Mouse (Mus musculus): Measurements from ENCODE around the gene Calm1. TPM values are rescaled to one million over a fixed set of nuclear protein-coding genes. Genes with fewer than 3 reads are reported as not detected.
"Not testable (repeated sequence)": the region's sequence is repeated elsewhere in the genome, so short reads cannot be mapped to it uniquely, and the experiment has no call there.

Gene Calm1
- polyA plus RNA-seq, 1 experiment from 2014 or later: 1,120 TPM

GRCm38 (mm10) chr12:100210973-100211372 lies 11.7 kb downstream of the Calm1 start:
- Histone ChIP-seq H3K4me1 (ENCODE audit: control insufficient read depth, insufficient read depth, low read length) (no peaks in the 10 kb centered on the region), H3K4me3 (ENCODE audit: low read depth, low read length) (no peak overlapping the region), H3K9me3 (ENCODE audit: control insufficient read depth, low read length) (no peaks in the 10 kb centered on the region), H3K9ac (ENCODE audit: low read length) (no peak overlapping the region), H3K36me3 (ENCODE audit: control insufficient read depth, insufficient read depth, low read length) (peaks cover 11% of the 10 kb centered on the region; the same call in 1 of the 2 replicates), H3K4me2 (ENCODE audit: low read depth, severe bottlenecking) (no peak overlapping the region), H3K27ac (replicated peaks; ENCODE audit: low read depth, low read length) (no peak overlapping the region), H3K27me3 (ENCODE audit: control insufficient read depth, insufficient read depth, low read length) (no peaks in the 10 kb centered on the region)
- DNase-seq (ENCODE audit: low spot score): no peak
- no peak for ATAC-seq (ENCODE audit: insufficient number of reproducible peaks, low FRiP score, low TSS enrichment, low read depth)
- 74% methylated on average over 5 of the region's 5 CpGs for WGBS

- Histone ChIP-seq H3K4me2 (ENCODE audit: low read depth, severe bottlenecking) (no peak overlapping the region), H3K27me3 (ENCODE audit: control insufficient read depth, insufficient read depth, low read length) (no peaks in the 10 kb centered on the region), H3K4me3 (ENCODE audit: low read depth, low read length) (no peak overlapping the region), H3K9ac (ENCODE audit: low read length) (no peak overlapping the region), H3K27ac (replicated peaks; ENCODE audit: low read depth, low read length) (no peak overlapping the region), H3K4me1 (ENCODE audit: control insufficient read depth, insufficient read depth, low read length) (no peaks in the 10 kb centered on the region), H3K36me3 (ENCODE audit: control insufficient read depth, insufficient read depth, low read length) (peaks cover 9% of the 10 kb centered on the region; the same call in 1 of the 2 replicates), H3K9me3 (ENCODE audit: control insufficient read depth, low read length) (no peaks in the 10 kb centered on the region)
- 93% methylated on average over 5 of the region's 5 CpGs for WGBS
- DNase-seq (ENCODE audit: low spot score): no peak
- no peak for ATAC-seq (ENCODE audit: insufficient number of reproducible peaks, low FRiP score, low TSS enrichment, low read depth)
These were observed 12.4 kb downstream of the Calm1 start for GRCm38 (mm10) chr12:100211453-100212185.

GRCm38 (mm10) chr12:100212397-100212796 lies 13.2 kb downstream of the Calm1 start:
- H3K9ac ChIP-seq (ENCODE audit: low read length): no peak overlapping the region
- no peak for ATAC-seq (ENCODE audit: insufficient number of reproducible peaks, low FRiP score, low TSS enrichment, low read depth)
- no peaks in the 10 kb centered on the region for H3K4me1 ChIP-seq (ENCODE audit: control insufficient read depth, insufficient read depth, low read length)
- no peaks in the 10 kb centered on the region for H3K27me3 ChIP-seq (ENCODE audit: control insufficient read depth, insufficient read depth, low read length)
- 48% methylated on average over 3 of the region's 3 CpGs for WGBS
- no peaks in the 10 kb centered on the region for H3K9me3 ChIP-seq (ENCODE audit: control insufficient read depth, low read length)
- H3K27ac ChIP-seq (replicated peaks; ENCODE audit: low read depth, low read length): no peak overlapping the region
- no peak overlapping the region for H3K4me2 ChIP-seq (ENCODE audit: low read depth, severe bottlenecking)
- no peak for DNase-seq (ENCODE audit: low spot score)
- peaks cover 4% of the 10 kb centered on the region; the same call in 1 of the 2 replicates for H3K36me3 ChIP-seq (ENCODE audit: control insufficient read depth, insufficient read depth, low read length)
- no peak overlapping the region for H3K4me3 ChIP-seq (ENCODE audit: low read depth, low read length)

GRCm38 (mm10) chr12:100213162-100213561 lies 13.9 kb downstream of the Calm1 start:
- Histone ChIP-seq H3K9ac (ENCODE audit: low read length) (no peak overlapping the region), H3K27ac (replicated peaks; ENCODE audit: low read depth, low read length) (no peak overlapping the region), H3K9me3 (ENCODE audit: control insufficient read depth, low read length) (no peaks in the 10 kb centered on the region), H3K36me3 (ENCODE audit: control insufficient read depth, insufficient read depth, low read length) (0 out of 2 replicates have a peak, but pooled peaks cover 3% of the 10 kb centered on the region), H3K4me1 (ENCODE audit: control insufficient read depth, insufficient read depth, low read length) (no peaks in the 10 kb centered on the region), H3K27me3 (ENCODE audit: control insufficient read depth, insufficient read depth, low read length) (no peaks in the 10 kb centered on the region), H3K4me2 (ENCODE audit: low read depth, severe bottlenecking) (no peak overlapping the region), H3K4me3 (ENCODE audit: low read depth, low read length) (no peak overlapping the region)
- DNase-seq (ENCODE audit: low spot score): no peak
- 81% methylated on average over 2 of the region's 2 CpGs for WGBS
- ATAC-seq (ENCODE audit: insufficient number of reproducible peaks, low FRiP score, low TSS enrichment, low read depth): no peak

- H3K27ac ChIP-seq (replicated peaks; ENCODE audit: low read depth, low read length): no peak overlapping the region
- 92% methylated on average over 10 of the region's 10 CpGs for WGBS
- H3K4me2 ChIP-seq (ENCODE audit: low read depth, severe bottlenecking): no peak overlapping the region
- no peak overlapping the region for H3K4me3 ChIP-seq (ENCODE audit: low read depth, low read length)
- 0 out of 2 replicates have a peak, but pooled peaks cover 3% of the 10 kb centered on the region for H3K36me3 ChIP-seq (ENCODE audit: control insufficient read depth, insufficient read depth, low read length)
- no peak for DNase-seq (ENCODE audit: low spot score)
- no peaks in the 10 kb centered on the region for H3K4me1 ChIP-seq (ENCODE audit: control insufficient read depth, insufficient read depth, low read length)
- ATAC-seq (ENCODE audit: insufficient number of reproducible peaks, low FRiP score, low TSS enrichment, low read depth): no peak
- H3K9ac ChIP-seq (ENCODE audit: low read length): no peak overlapping the region
- H3K9me3 ChIP-seq (ENCODE audit: control insufficient read depth, low read length): no peaks in the 10 kb centered on the region
- H3K27me3 ChIP-seq (ENCODE audit: control insufficient read depth, insufficient read depth, low read length): no peaks in the 10 kb centered on the region
These were observed 14.9 kb downstream of the Calm1 start for GRCm38 (mm10) chr12:100214156-100214555.

GRCm38 (mm10) chr12:100214738-100215137 lies 15.5 kb downstream of the Calm1 start:
- no peak for DNase-seq (ENCODE audit: low spot score)

GRCm38 (mm10) chr12:100217087-100217486 lies 17.9 kb downstream of the Calm1 start:
- H3K4me1 ChIP-seq (ENCODE audit: control insufficient read depth, insufficient read depth, low read length); H3K36me3 ChIP-seq (ENCODE audit: control insufficient read depth, insufficient read depth, low read length); DNase-seq (ENCODE audit: low spot score); H3K9me3 ChIP-seq (ENCODE audit: control insufficient read depth, low read length); H3K4me2 ChIP-seq (ENCODE audit: low read depth, severe bottlenecking); ATAC-seq (ENCODE audit: insufficient number of reproducible peaks, low FRiP score, low TSS enrichment, low read depth); H3K27ac ChIP-seq (replicated peaks; ENCODE audit: low read depth, low read length); H3K9ac ChIP-seq (ENCODE audit: low read length); H3K27me3 ChIP-seq (ENCODE audit: control insufficient read depth, insufficient read depth, low read length); H3K4me3 ChIP-seq (ENCODE audit: low read depth, low read length): not testable (repeated sequence)
- WGBS: 94% methylated on average over 2 of the region's 2 CpGs

More at GRCm38 (mm10) chr12:100214738-100215137, 15.5 kb downstream of the Calm1 start:
- WGBS: 89% methylated on average over 3 of the region's 3 CpGs
- no peak for ATAC-seq (ENCODE audit: insufficient number of reproducible peaks, low FRiP score, low TSS enrichment, low read depth)
- Histone ChIP-seq H3K4me1 (ENCODE audit: control insufficient read depth, insufficient read depth, low read length) (no peaks in the 10 kb centered on the region), H3K27ac (replicated peaks; ENCODE audit: low read depth, low read length) (no peak overlapping the region), H3K4me3 (ENCODE audit: low read depth, low read length) (no peak overlapping the region), H3K9me3 (ENCODE audit: control insufficient read depth, low read length) (no peaks in the 10 kb centered on the region), H3K9ac (ENCODE audit: low read length) (no peak overlapping the region), H3K4me2 (ENCODE audit: low read depth, severe bottlenecking) (no peak overlapping the region), H3K36me3 (ENCODE audit: control insufficient read depth, insufficient read depth, low read length) (0 out of 2 replicates have a peak, but pooled peaks cover under 1% of the 10 kb centered on the region), H3K27me3 (ENCODE audit: control insufficient read depth, insufficient read depth, low read length) (no peaks in the 10 kb centered on the region)

- ATAC-seq (ENCODE audit: insufficient number of reproducible peaks, low FRiP score, low TSS enrichment, low read depth) (no peak), DNase-seq (ENCODE audit: low spot score) (no peak)
- no peaks in the 10 kb centered on the region for H3K27me3 ChIP-seq (ENCODE audit: control insufficient read depth, insufficient read depth, low read length)
- H3K9me3 ChIP-seq (ENCODE audit: control insufficient read depth, low read length): no peaks in the 10 kb centered on the region
- 86% methylated on average over 4 of the region's 4 CpGs for WGBS
- H3K9ac ChIP-seq (ENCODE audit: low read length): no peak overlapping the region
- no peaks in the 10 kb centered on the region for H3K36me3 ChIP-seq (ENCODE audit: control insufficient read depth, insufficient read depth, low read length)
- H3K4me1 ChIP-seq (ENCODE audit: control insufficient read depth, insufficient read depth, low read length): peaks cover 3% of the 10 kb centered on the region; the same call in 1 of the 2 replicates
- H3K4me2 ChIP-seq (ENCODE audit: low read depth, severe bottlenecking): no peak overlapping the region
- H3K4me3 ChIP-seq (ENCODE audit: low read depth, low read length): no peak overlapping the region
- H3K27ac ChIP-seq (replicated peaks; ENCODE audit: low read depth, low read length): no peak overlapping the region
These were observed 20.8 kb downstream of the Calm1 start for GRCm38 (mm10) chr12:100220012-100220411.

Data from limb, embryonic 11.5 days (tissue).